Mouse (Mus musculus) kidney, adult 11 months (tissue): Measurements from ENCODE around the gene H2-Aa.

Experiments used
- DNase-seq: peaks from one replicate; pipeline ENCODE4 v3.0.0; 2022

The H2-Aa gene

GRCm38 (mm10) chr17:34295891-34296794 lies 8.5 kb upstream of the H2-Aa start:
- DNase-seq = peak; percentile 52

GRCm38 (mm10) chr17:34295307-34295706 lies 7.7 kb upstream of the H2-Aa start:
- no peak for DNase-seq

GRCm38 (mm10) chr17:34294249-34294648 lies 6.6 kb upstream of the H2-Aa start:
- no peak for DNase-seq

- no peak for DNase-seq
Measured at GRCm38 (mm10) chr17:34293533-34293932, 5.9 kb upstream of the H2-Aa start.

GRCm38 (mm10) chr17:34292570-34292969 lies 4.9 kb upstream of the H2-Aa start:
- DNase-seq = no peak

GRCm38 (mm10) chr17:34291609-34292008 lies 4.0 kb upstream of the H2-Aa start:
- DNase-seq = peak; percentile 73

GRCm38 (mm10) chr17:34288131-34288530 lies 508 bp upstream of the H2-Aa start:
- no peak for DNase-seq

GRCm38 (mm10) chr17:34286999-34287398 lies 624 bp downstream of the H2-Aa start:
- DNase-seq = no peak

- DNase-seq = no peak
Measured at GRCm38 (mm10) chr17:34286501-34286900, 1.1 kb downstream of the H2-Aa start.

GRCm38 (mm10) chr17:34285848-34286247 lies 1.8 kb downstream of the H2-Aa start:
- DNase-seq = no peak

GRCm38 (mm10) chr17:34285371-34285770 lies 2.3 kb downstream of the H2-Aa start:
- no peak for DNase-seq

GRCm38 (mm10) chr17:34281836-34282235 lies 5.8 kb downstream of the H2-Aa start:
- no peak for DNase-seq

GRCm38 (mm10) chr17:34280499-34281038 lies 7.1 kb downstream of the H2-Aa start:
- DNase-seq = no peak

GRCm38 (mm10) chr17:34272102-34272501 lies 15.5 kb downstream of the H2-Aa start:
- no peak for DNase-seq

- no peak for DNase-seq
Measured at GRCm38 (mm10) chr17:34270940-34271339, 16.7 kb downstream of the H2-Aa start.

GRCm38 (mm10) chr17:34270230-34270629 lies 17.4 kb downstream of the H2-Aa start:
- DNase-seq = no peak

- DNase-seq = no peak
Measured at GRCm38 (mm10) chr17:34269817-34270216, 17.8 kb downstream of the H2-Aa start.

- no peak for DNase-seq
Measured at GRCm38 (mm10) chr17:34268748-34269147, 18.9 kb downstream of the H2-Aa start.

GRCm38 (mm10) chr17:34268262-34268661 lies 19.4 kb downstream of the H2-Aa start:
- no peak for DNase-seq

- no peak for DNase-seq
Measured at GRCm38 (mm10) chr17:34264452-34265351, 22.9 kb downstream of the H2-Aa start.

- DNase-seq = no peak
Measured at GRCm38 (mm10) chr17:34263811-34264371, 23.7 kb downstream of the H2-Aa start.

GRCm38 (mm10) chr17:34263068-34263467 lies 24.6 kb downstream of the H2-Aa start:
- DNase-seq = peak; percentile 62

- peak; percentile 72 for DNase-seq
Measured at GRCm38 (mm10) chr17:34261502-34261901, 26.1 kb downstream of the H2-Aa start.
